Mouse (Mus musculus): ENCODE measurements around the gene Cadm1. TPM values are rescaled to one million over a fixed set of nuclear protein-coding genes. Genes with fewer than 3 reads are reported as not detected.

The Cadm1 gene
- polyA plus RNA-seq, 1 experiment from 2014 or later, result 101 TPM

GRCm38 (mm10) chr9:47707326-47707725 is 177.4 kb downstream of the Cadm1 start:
- H3K27me3 ChIP-seq (ENCODE audit: poor library complexity, severe bottlenecking), result no peaks in the 10 kb centered on the region
- 73% methylated on average over 6 of the region's 6 CpGs for WGBS
- DNase-seq (ENCODE audit: extremely low spot score, low spot score), result no peak

DNA sequence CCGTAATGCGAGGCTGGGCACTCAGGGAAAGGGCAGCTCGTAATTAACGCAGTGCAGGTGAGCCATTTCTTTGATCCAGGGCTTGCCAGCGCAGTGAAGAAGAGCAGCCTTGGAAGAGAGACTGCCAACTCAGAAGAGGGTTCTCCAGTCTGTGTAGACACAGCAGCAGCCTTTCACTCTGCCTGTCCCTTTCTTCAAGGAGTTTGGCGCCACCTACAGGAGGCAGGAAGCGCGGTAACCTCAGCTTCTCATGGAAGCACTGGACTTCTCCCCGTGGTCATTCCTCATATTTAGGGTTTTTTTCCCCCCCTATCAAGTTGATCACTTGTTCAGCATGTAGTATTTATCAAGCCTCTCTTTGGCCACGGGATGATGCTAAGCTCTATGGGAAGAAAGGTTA is 178.3 kb downstream of the Cadm1 start:
- WGBS, result 26% methylated on average over 10 of the region's 10 CpGs
- Histone ChIP-seq H3K27me3 (ENCODE audit: poor library complexity, severe bottlenecking) (no peaks in the 10 kb centered on the region; the same call in 1 of the 2 replicates), H3K27ac (0 out of 2 replicates have a peak overlapping the region, but pooled peaks have one; percentile 40), H3K4me1 (peaks cover 31% of the 10 kb centered on the region), H3K36me3 (replicated peaks) (peaks cover 3% of the 10 kb centered on the region; the same call in 1 of the 2 replicates), H3K4me3 (no peak overlapping the region), H3K9me3 (no peaks in the 10 kb centered on the region)
- DNase-seq (ENCODE audit: extremely low spot score, low spot score), result peak; percentile 69

More at GRCm38 (mm10) chr9:47707326-47707725, 177.4 kb downstream of the Cadm1 start:
- no peak overlapping the region for H3K4me3 ChIP-seq
- no peaks in the 10 kb centered on the region for H3K9me3 ChIP-seq
- peaks cover 5% of the 10 kb centered on the region; the same call in 1 of the 2 replicates for H3K36me3 ChIP-seq (replicated peaks)
- H3K27ac ChIP-seq, result no peak overlapping the region
- H3K4me1 ChIP-seq, result peaks cover 37% of the 10 kb centered on the region

DNA sequence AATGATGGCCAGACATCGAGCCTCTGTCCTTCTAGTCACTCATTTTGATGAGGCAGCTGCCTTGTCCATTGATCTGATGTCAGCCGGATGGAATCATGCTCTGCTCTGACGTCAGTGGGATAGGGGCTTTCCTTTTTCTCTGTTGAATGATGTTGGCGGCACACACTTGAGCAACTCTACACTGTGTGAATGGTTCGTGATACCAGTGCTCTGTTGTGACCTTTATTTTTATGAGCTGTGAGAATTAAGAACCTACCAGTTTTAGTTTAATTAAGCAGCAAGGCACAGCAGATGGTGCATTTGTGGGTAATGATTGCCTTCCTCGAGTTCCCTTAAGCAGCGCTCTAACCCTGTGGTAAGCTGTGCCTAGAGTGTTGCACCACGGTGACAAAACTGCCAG is 181.0 kb downstream of the Cadm1 start:
- Histone ChIP-seq H3K27ac (no peak overlapping the region), H3K27me3 (ENCODE audit: poor library complexity, severe bottlenecking) (peaks cover 9% of the 10 kb centered on the region; the same call in 1 of the 2 replicates)
- WGBS, result 93% methylated on average over 8 of the region's 8 CpGs

DNA sequence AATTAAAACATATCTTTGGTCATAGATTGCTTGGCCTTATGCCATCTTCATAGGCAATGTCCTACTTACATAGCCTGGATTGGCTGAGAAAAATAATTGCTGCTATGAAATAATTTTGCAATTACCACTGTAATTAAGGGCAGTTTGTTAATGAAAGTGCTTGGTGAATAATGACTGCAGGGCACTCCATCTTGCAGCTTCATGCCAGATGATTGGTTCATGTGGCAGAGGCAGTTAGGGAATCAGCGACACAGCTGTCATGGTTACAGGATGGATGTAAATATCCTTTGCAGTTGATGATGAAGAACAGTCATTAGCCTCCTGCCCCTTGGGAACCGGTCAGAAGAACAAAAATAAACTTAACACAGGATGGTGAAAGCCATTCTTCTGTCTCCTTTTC is 184.6 kb downstream of the Cadm1 start:
- DNase-seq (ENCODE audit: extremely low spot score, low spot score), result no peak
- Histone ChIP-seq H3K4me3 (no peak overlapping the region), H3K36me3 (replicated peaks) (no peaks in the 10 kb centered on the region; the same call in 1 of the 2 replicates), H3K4me1 (peaks cover 37% of the 10 kb centered on the region), H3K9me3 (no peaks in the 10 kb centered on the region), H3K27me3 (ENCODE audit: poor library complexity, severe bottlenecking) (peaks cover 11% of the 10 kb centered on the region; the same call in 1 of the 2 replicates), H3K27ac (no peak overlapping the region)
- WGBS, result 79% methylated on average over 2 of the region's 2 CpGs

More for the DNA sequence above, 181.0 kb downstream of the Cadm1 start:
- H3K9me3 ChIP-seq, result no peaks in the 10 kb centered on the region
- no peaks in the 10 kb centered on the region; the same call in 1 of the 2 replicates for H3K36me3 ChIP-seq (replicated peaks)
- no peak overlapping the region for H3K4me3 ChIP-seq
- peaks cover 40% of the 10 kb centered on the region for H3K4me1 ChIP-seq
- no peak for DNase-seq (ENCODE audit: extremely low spot score, low spot score)

- Histone ChIP-seq H3K9me3 (no peaks in the 10 kb centered on the region), H3K27ac (no peak overlapping the region), H3K27me3 (ENCODE audit: poor library complexity, severe bottlenecking) (peaks cover 18% of the 10 kb centered on the region; the same call in 1 of the 2 replicates), H3K4me1 (peaks cover 37% of the 10 kb centered on the region), H3K4me3 (no peak overlapping the region), H3K36me3 (replicated peaks) (no peaks in the 10 kb centered on the region; the same call in 1 of the 2 replicates)
- DNase-seq (ENCODE audit: extremely low spot score, low spot score), result no peak
- WGBS, result 90% methylated on average over 3 of the region's 3 CpGs
These were observed 185.4 kb downstream of the Cadm1 start for GRCm38 (mm10) chr9:47715415-47715814.

GRCm38 (mm10) chr9:47716883-47717282 is 186.9 kb downstream of the Cadm1 start:
- Histone ChIP-seq H3K27me3 (ENCODE audit: poor library complexity, severe bottlenecking) (peaks cover 18% of the 10 kb centered on the region; the same call in 1 of the 2 replicates), H3K9me3 (no peaks in the 10 kb centered on the region), H3K4me3 (no peak overlapping the region), H3K4me1 (peaks cover 37% of the 10 kb centered on the region), H3K36me3 (replicated peaks) (no peaks in the 10 kb centered on the region), H3K27ac (no peak overlapping the region)
- DNase-seq (ENCODE audit: extremely low spot score, low spot score), result no peak
- WGBS, result 93% methylated on average over 16 of the region's 16 CpGs

GRCm38 (mm10) chr9:47727611-47728010 is 197.6 kb downstream of the Cadm1 start:
- no peak for DNase-seq (ENCODE audit: extremely low spot score, low spot score)
- WGBS, result 88% methylated on average over 3 of the region's 3 CpGs
- Histone ChIP-seq H3K9me3 (no peaks in the 10 kb centered on the region), H3K4me3 (no peak overlapping the region), H3K27me3 (ENCODE audit: poor library complexity, severe bottlenecking) (no peaks in the 10 kb centered on the region), H3K27ac (no peak overlapping the region), H3K36me3 (replicated peaks) (0 out of 2 replicates have a peak, but pooled peaks cover 3% of the 10 kb centered on the region), H3K4me1 (peaks cover 29% of the 10 kb centered on the region)

- Histone ChIP-seq H3K4me3 (no peak overlapping the region), H3K9me3 (no peaks in the 10 kb centered on the region), H3K36me3 (replicated peaks) (0 out of 2 replicates have a peak, but pooled peaks cover 3% of the 10 kb centered on the region), H3K4me1 (peaks cover 29% of the 10 kb centered on the region), H3K27ac (no peak overlapping the region), H3K27me3 (ENCODE audit: poor library complexity, severe bottlenecking) (no peaks in the 10 kb centered on the region)
- WGBS, result 69% methylated on average over 5 of the region's 5 CpGs
- no peak for DNase-seq (ENCODE audit: extremely low spot score, low spot score)
These were observed 198.9 kb downstream of the Cadm1 start for GRCm38 (mm10) chr9:47728852-47729251.

GRCm38 (mm10) chr9:47730247-47730646 is 200.3 kb downstream of the Cadm1 start:
- Histone ChIP-seq H3K36me3 (replicated peaks) (0 out of 2 replicates have a peak, but pooled peaks cover 3% of the 10 kb centered on the region), H3K4me1 (peaks cover 29% of the 10 kb centered on the region), H3K4me3 (no peak overlapping the region), H3K27ac (no peak overlapping the region), H3K9me3 (no peaks in the 10 kb centered on the region), H3K27me3 (ENCODE audit: poor library complexity, severe bottlenecking) (no peaks in the 10 kb centered on the region)
- no peak for DNase-seq (ENCODE audit: extremely low spot score, low spot score)
- WGBS, result 92% methylated on average over 6 of the region's 6 CpGs

- H3K4me3 ChIP-seq, result no peak overlapping the region
- H3K27ac ChIP-seq, result no peak overlapping the region
- H3K9me3 ChIP-seq, result no peaks in the 10 kb centered on the region
- no peak for DNase-seq (ENCODE audit: extremely low spot score, low spot score)
- H3K36me3 ChIP-seq (replicated peaks), result 0 out of 2 replicates have a peak, but pooled peaks cover 3% of the 10 kb centered on the region
- H3K4me1 ChIP-seq, result peaks cover 15% of the 10 kb centered on the region
- WGBS, result 92% methylated on average over 13 of the region's 13 CpGs
- H3K27me3 ChIP-seq (ENCODE audit: poor library complexity, severe bottlenecking), result no peaks in the 10 kb centered on the region
These were observed 203.9 kb downstream of the Cadm1 start for GRCm38 (mm10) chr9:47733780-47734451.

GRCm38 (mm10) chr9:47734905-47735304 is 204.9 kb downstream of the Cadm1 start:
- Histone ChIP-seq H3K27ac (no peak overlapping the region), H3K4me1 (peaks cover 25% of the 10 kb centered on the region), H3K4me3 (no peak overlapping the region), H3K36me3 (replicated peaks) (0 out of 2 replicates have a peak, but pooled peaks cover 3% of the 10 kb centered on the region), H3K27me3 (ENCODE audit: poor library complexity, severe bottlenecking) (no peaks in the 10 kb centered on the region), H3K9me3 (no peaks in the 10 kb centered on the region)
- 92% methylated on average over 5 of the region's 5 CpGs for WGBS
- no peak for DNase-seq (ENCODE audit: extremely low spot score, low spot score)

GRCm38 (mm10) chr9:47738799-47739198 is 208.8 kb downstream of the Cadm1 start:
- H3K27me3 ChIP-seq (ENCODE audit: poor library complexity, severe bottlenecking), result no peaks in the 10 kb centered on the region
- no peak for DNase-seq (ENCODE audit: extremely low spot score, low spot score)
- H3K4me3 ChIP-seq, result no peak overlapping the region
- no peak overlapping the region for H3K27ac ChIP-seq
- H3K9me3 ChIP-seq, result no peaks in the 10 kb centered on the region
- WGBS, result 48% methylated on average over 4 of the region's 4 CpGs
- H3K4me1 ChIP-seq, result peaks cover 33% of the 10 kb centered on the region
- H3K36me3 ChIP-seq (replicated peaks), result no peaks in the 10 kb centered on the region

DNA sequence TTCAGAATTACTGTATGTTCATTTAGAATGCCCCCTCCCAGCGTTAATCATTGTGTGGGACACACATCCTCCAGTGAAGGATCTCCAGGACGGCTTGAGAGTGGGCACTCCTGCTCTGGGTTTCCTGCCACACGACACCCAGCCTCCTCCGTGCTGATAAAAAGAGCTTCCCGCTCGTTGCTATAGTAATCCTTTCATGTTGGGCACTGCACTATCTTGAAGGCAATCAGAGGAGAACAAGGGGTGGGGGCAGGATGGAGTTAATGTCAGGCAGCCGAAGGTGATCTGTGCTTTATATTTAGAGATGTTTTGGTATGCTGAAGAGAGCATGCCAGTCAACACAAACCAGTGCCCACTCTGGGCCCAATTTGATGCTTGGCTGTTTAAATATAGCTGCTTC is 209.3 kb downstream of the Cadm1 start:
- Histone ChIP-seq H3K27ac (no peak overlapping the region), H3K9me3 (no peaks in the 10 kb centered on the region), H3K27me3 (ENCODE audit: poor library complexity, severe bottlenecking) (no peaks in the 10 kb centered on the region), H3K4me3 (no peak overlapping the region), H3K4me1 (peaks cover 33% of the 10 kb centered on the region), H3K36me3 (replicated peaks) (no peaks in the 10 kb centered on the region)
- DNase-seq (ENCODE audit: extremely low spot score, low spot score), result no peak
- 13% methylated on average over 7 of the region's 7 CpGs for WGBS
